Mouse (Mus musculus) heart, adult 2 months (tissue): ENCODE data around the gene Rnf41. TPM values are rescaled to one million over a fixed set of nuclear protein-coding genes. Genes with fewer than 3 reads are reported as not detected.

Experiments used
- DNase-seq, 2 experiments: peaks; one replicate each; pipeline ENCODE4 v3.0.0; 2021
- H3K27ac ChIP-seq: fragments of 200-600 bp; 2 replicates; pipeline ENCODE4 v1.8.1; 2022
- H3K27me3 ChIP-seq: fragments of 200-500 bp; 2 replicates; pipeline ENCODE4 v1.6.1; 2012; ENCODE audit warnings: mild to moderate bottlenecking, low read length, inconsistent platforms, mixed read lengths; ENCODE audit not compliant: control insufficient read depth, insufficient read depth
- H3K36me3 ChIP-seq: fragments of 200-500 bp; 2 replicates; pipeline ENCODE4 v1.6.1; 2012; ENCODE audit warnings: low read length, inconsistent platforms; ENCODE audit not compliant: control insufficient read depth, insufficient read depth
- H3K4me1 ChIP-seq: fragments of 200-500 bp; 2 replicates; pipeline ENCODE4 v1.6.1; 2011; ENCODE audit warnings: low read length; ENCODE audit not compliant: control insufficient read depth, insufficient read depth
- H3K4me3 ChIP-seq: fragments of 200-600 bp; 2 replicates; pipeline ENCODE4 v1.8.1; 2022
- H3K79me2 ChIP-seq: fragments of 200-500 bp; replicated peaks from 2 replicates; pipeline ENCODE4 v1.6.1; 2012; ENCODE audit warnings: mild to moderate bottlenecking, inconsistent platforms, low read length, moderate library complexity, mixed read lengths; ENCODE audit not compliant: control insufficient read depth, insufficient read depth
- H3K9ac ChIP-seq: fragments of 200-500 bp; 2 replicates; pipeline ENCODE4 v1.6.1; 2012; ENCODE audit warnings: low read depth, mild to moderate bottlenecking, control low read depth, inconsistent platforms, low read length, mixed read lengths
- CTCF ChIP-seq: fragments of 200-600 bp; IDR thresholded peaks from 2 replicates; pipeline ENCODE4 v1.8.1; 2022; ENCODE audit warnings: antibody characterized with exemption, mild to moderate bottlenecking, moderate library complexity
- EP300 ChIP-seq: fragments of 200-500 bp; IDR thresholded peaks from 2 replicates; pipeline ENCODE4 v1.6.1; 2011; ENCODE audit warnings: low read depth, low read length, control low read depth; ENCODE audit not compliant: insufficient read depth
- POLR2A ChIP-seq: fragments of 200-500 bp; IDR thresholded peaks from 2 replicates; pipeline ENCODE4 v1.6.1; 2011; ENCODE audit warnings: mild to moderate bottlenecking, low read depth, low read length, control low read depth; ENCODE audit not compliant: insufficient read depth
- WGBS: fragments of 180-500 bp; shearing (Covaris S2); methylation state at CpG from one replicate; pipeline ENCODE4 v1.1.7; 2018; 5-methylcytosine and 5-hydroxymethylcytosine counted together
- intact Hi-C: fragments of 180-260 bp; cut with DNase I; formaldehyde crosslinking; loops from one replicate; pipeline ENCODE4 v1.15.1; 2025
- polyA plus RNA-seq: library from polyadenylated mRNA; depleted of rRNA; stranded (reverse); fragments of >200 nt; gene quantifications from 2 replicates; pipeline ENCODE4 v1.2.3, GENCODE M21; 2012
- total RNA-seq, 2 experiments: library from RNA; stranded (reverse); gene quantifications; 2 replicates each; pipeline ENCODE4 v1.2.3; 2021

The Rnf41 gene
- total and polyA plus RNA-seq, 3 experiments: 12.5 to 16.9 (median 15.8) TPM

- TF ChIP-seq CTCF: peak; percentile 70
- TF ChIP-seq POLR2A: no peak
- peak; percentile 82; the same call in 1 of the 2 replicates for TF ChIP-seq EP300
- Histone ChIP-seq H3K4me1 (peaks cover 4% of the 10 kb centered on the region), H3K9ac (peak overlapping the region; percentile 3; the same call in 1 of the 2 replicates), H3K79me2 (no peaks in the 10 kb centered on the region), H3K4me3 (no peak overlapping the region), H3K27ac (no peak overlapping the region), H3K36me3 (no peaks in the 10 kb centered on the region), H3K27me3 (no peaks in the 10 kb centered on the region)
- DNase-seq: peak; percentile 55 to 58
- WGBS: 3% methylated on average over 6 of the region's 6 CpGs
- intact Hi-C loops: loop anchor here (1.0 to 5.0 kb wide), 3 partner anchors 45 to 120 kb away; no protein-coding TSS in a partner anchor
Measured at GRCm38 (mm10) chr10:128455280-128455679, 43.8 kb downstream of the Rnf41 start.

- Histone ChIP-seq H3K27me3 (no peaks in the 10 kb centered on the region), H3K36me3 (peaks cover 2% of the 10 kb centered on the region), H3K9ac (no peak overlapping the region), H3K4me3 (no peak overlapping the region), H3K27ac (no peak overlapping the region), H3K4me1 (peaks cover 5% of the 10 kb centered on the region), H3K79me2 (no peaks in the 10 kb centered on the region)
- intact Hi-C loops: loop anchor here (2.0 to 5.0 kb wide), 2 partner anchors 81 to 95 kb away; partner anchors contain the start of gene Ankrd52
- no peak for DNase-seq
- WGBS: 93% methylated on average over 6 of the region's 6 CpGs
- TF ChIP-seq POLR2A (no peak), EP300 (no peak), CTCF (no peak)
Measured at GRCm38 (mm10) chr10:128457676-128458075, 46.2 kb downstream of the Rnf41 start.

- intact Hi-C loops: loop anchor here (2.0 to 5.0 kb wide), 2 partner anchors 82 to 96 kb away; partner anchors contain the start of gene Ankrd52
- WGBS: under 1% methylated on average over 28 of the region's 29 CpGs
- peak; percentile 88 to 95 for DNase-seq
- no peaks in the 10 kb centered on the region for H3K79me2 ChIP-seq
- TF ChIP-seq EP300: peak; percentile 82; the same call in 1 of the 2 replicates
- TF ChIP-seq CTCF: no peak
- no peaks in the 10 kb centered on the region for H3K27me3 ChIP-seq
- H3K27ac ChIP-seq: peak overlapping the region; percentile 95
- peak overlapping the region; percentile 97 for H3K9ac ChIP-seq
- H3K4me3 ChIP-seq: peak overlapping the region; percentile 100
- H3K4me1 ChIP-seq: peaks cover 5% of the 10 kb centered on the region
- peaks cover 2% of the 10 kb centered on the region for H3K36me3 ChIP-seq
Measured at GRCm38 (mm10) chr10:128458348-128458718, 46.9 kb downstream of the Rnf41 start.

- DNase-seq: peak; percentile 91 to 92
- peaks cover 2% of the 10 kb centered on the region for H3K36me3 ChIP-seq
- TF ChIP-seq POLR2A (peak; percentile 57), EP300 (no peak), CTCF (peak; percentile 41)
- H3K9ac ChIP-seq: peak within 1 kb of the TSS; percentile 97
- no peaks in the 10 kb centered on the region for H3K79me2 ChIP-seq
- H3K27me3 ChIP-seq: no peaks in the 10 kb centered on the region
- peaks cover 5% of the 10 kb centered on the region for H3K4me1 ChIP-seq
- WGBS: under 1% methylated on average over 72 of the region's 86 CpGs
- peak within 1 kb of the TSS; percentile 100 for H3K4me3 ChIP-seq
- H3K27ac ChIP-seq: peak within 1 kb of the TSS; percentile 95
- intact Hi-C loops: loop anchor here (1.0 to 5.0 kb wide), 3 partner anchors 77 to 97 kb away; partner anchors contain the start of gene Ankrd52
Measured at GRCm38 (mm10) chr10:128458719-128459408, 47.4 kb downstream of the Rnf41 start, which contains the start of gene Smarcc2. Smarcc2 (plus strand) TSS chr10:128459248.

- intact Hi-C loops: loop anchor here (1.0 to 5.0 kb wide), 4 partner anchors 33 to 97 kb away; partner anchors contain the start of gene Ankrd52
- TF ChIP-seq POLR2A (no peak), CTCF (no peak), EP300 (no peak)
- WGBS: 1% methylated on average over 34 of the region's 67 CpGs
- Histone ChIP-seq H3K27me3 (no peaks in the 10 kb centered on the region), H3K79me2 (no peaks in the 10 kb centered on the region), H3K27ac (peak overlapping the region; percentile 92), H3K4me1 (peaks cover 5% of the 10 kb centered on the region), H3K9ac (peak overlapping the region; percentile 97), H3K36me3 (peaks cover 2% of the 10 kb centered on the region), H3K4me3 (peak overlapping the region; percentile 65)
- no peak for DNase-seq
Measured at GRCm38 (mm10) chr10:128459409-128460269, 48.2 kb downstream of the Rnf41 start.
